Mouse (Mus musculus) MEL (cell line): Measurements from ENCODE around the gene Lrrc49. TPM values are rescaled to one million over a fixed set of nuclear protein-coding genes. Genes with fewer than 3 reads are reported as not detected.

Experiments
- DNase-seq: peaks from one replicate; pipeline ENCODE4 v3.0.0; 2011; ENCODE audit warnings: low read depth, low spot score
- H3K27ac ChIP-seq: 2 replicates; pipeline ENCODE4 v1.5.1; 2012; ENCODE audit warnings: low read depth, mild to moderate bottlenecking, control low read depth, low read length, moderate library complexity; ENCODE audit not compliant: control insufficient read depth
- H3K27me3 ChIP-seq, 2 experiments: fragments of 150-350 bp in 1 of 2; sonication (generic) in 1 of 2; 2 replicates each; pipeline ENCODE4 v1.6.1; 2012; ENCODE audit warnings: low read length in 2 of 2, mild to moderate bottlenecking in 2 of 2, improper control_type of control experiment in 1 of 2, moderate library complexity in 1 of 2; ENCODE audit not compliant: insufficient read depth in 2 of 2, control insufficient read depth in 1 of 2
- H3K36me3 ChIP-seq, 2 experiments: 2 replicates each; pipeline ENCODE4 v1.6.1; 2012 to 2014; ENCODE audit warnings: low read length in 2 of 2, improper control_type of control experiment in 1 of 2, inconsistent platforms in 1 of 2, mild to moderate bottlenecking in 1 of 2; ENCODE audit not compliant: insufficient read depth in 2 of 2, control insufficient read depth in 1 of 2
- H3K4me1 ChIP-seq, 2 experiments: fragments of 150-350 bp in 1 of 2; sonication (generic) in 1 of 2; 2 replicates each; pipeline ENCODE4 v1.6.1; 2012; ENCODE audit warnings: low read length in 2 of 2, improper control_type of control experiment in 1 of 2, mild to moderate bottlenecking in 1 of 2; ENCODE audit not compliant: insufficient read depth in 2 of 2, control insufficient read depth in 1 of 2
- H3K4me3 ChIP-seq, 2 experiments: fragments of 150-350 bp in 1 of 2; sonication (generic) in 1 of 2; 2 replicates each; pipeline ENCODE4 v1.5.1; 2012; ENCODE audit warnings: low read depth in 2 of 2, low read length in 2 of 2, mild to moderate bottlenecking in 2 of 2, moderate library complexity in 2 of 2, control low read depth in 1 of 2, improper control_type of control experiment in 1 of 2; ENCODE audit not compliant: control insufficient read depth in 1 of 2, insufficient read depth in 1 of 2
- H3K79me2 ChIP-seq: 2 replicates; pipeline ENCODE4 v1.6.1; 2012; ENCODE audit warnings: mild to moderate bottlenecking, low read length, moderate library complexity; ENCODE audit not compliant: control insufficient read depth, poor library complexity, insufficient read depth
- H3K9ac ChIP-seq: 2 replicates; pipeline ENCODE4 v1.6.1; 2012; ENCODE audit warnings: low read depth, mild to moderate bottlenecking, control low read depth, low read length, moderate library complexity; ENCODE audit not compliant: control insufficient read depth, poor library complexity, severe bottlenecking
- H3K9me3 ChIP-seq: fragments of 150-350 bp; sonication (generic); replicated peaks from 2 replicates; pipeline ENCODE4 v1.6.1; 2012; ENCODE audit warnings: mild to moderate bottlenecking, low read length, improper control_type of control experiment, moderate library complexity; ENCODE audit not compliant: insufficient read depth
- ETS1 ChIP-seq: IDR thresholded peaks from 2 replicates; pipeline ENCODE4 v1.6.1; 2012; ENCODE audit warnings: low read depth, mild to moderate bottlenecking, inconsistent platforms, low read length, improper control_type of control experiment, moderate library complexity
- GATA1 ChIP-seq: IDR thresholded peaks from 2 replicates; pipeline ENCODE4 v1.6.1; 2011; ENCODE audit warnings: low read depth, low read length, improper control_type of control experiment
- HCFC1 ChIP-seq: IDR thresholded peaks from 2 replicates; pipeline ENCODE4 v1.6.1; 2012; ENCODE audit warnings: low read depth, mild to moderate bottlenecking, inconsistent platforms, low read length, improper control_type of control experiment, moderate library complexity
- JUND ChIP-seq: IDR thresholded peaks from 2 replicates; pipeline ENCODE4 v1.6.1; 2011; ENCODE audit warnings: low read depth, mild to moderate bottlenecking, improper control_type of control experiment, low read length
- KAT2A ChIP-seq: conservative IDR thresholded peaks from 2 replicates; pipeline ENCODE4 v1.6.1; 2012; ENCODE audit warnings: low read depth, low read length, improper control_type of control experiment, inconsistent platforms
- MEF2A ChIP-seq: IDR thresholded peaks from 2 replicates; pipeline ENCODE4 v1.6.1; 2014; ENCODE audit warnings: low read depth, mild to moderate bottlenecking, inconsistent platforms, low read length, improper control_type of control experiment; ENCODE audit not compliant: poor library complexity, insufficient replicate concordance, severe bottlenecking; ENCODE audit errors: extremely low read depth
- MXI1 ChIP-seq: IDR thresholded peaks from 2 replicates; pipeline ENCODE4 v1.6.1; 2011; ENCODE audit warnings: mild to moderate bottlenecking, low read depth, low read length, improper control_type of control experiment
- NELFE ChIP-seq: IDR thresholded peaks from 2 replicates; pipeline ENCODE4 v1.6.1; 2011; ENCODE audit warnings: low read depth, low read length, improper control_type of control experiment
- POLR2AphosphoS5 ChIP-seq: IDR thresholded peaks from 2 replicates; pipeline ENCODE4 v1.6.1; 2012; ENCODE audit warnings: low read depth, borderline replicate concordance, mild to moderate bottlenecking, inconsistent platforms, low read length, moderate library complexity, mixed read lengths
- RAD21 ChIP-seq: IDR thresholded peaks from 2 replicates; pipeline ENCODE4 v1.6.1; 2011; ENCODE audit warnings: mild to moderate bottlenecking, low read depth, low read length, improper control_type of control experiment
- SIN3A ChIP-seq: IDR thresholded peaks from 2 replicates; pipeline ENCODE4 v1.6.1; 2012; ENCODE audit warnings: low read length, improper control_type of control experiment, inconsistent platforms
- SMC3 ChIP-seq: IDR thresholded peaks from 2 replicates; pipeline ENCODE4 v1.6.1; 2011; ENCODE audit warnings: low read depth, low read length, improper control_type of control experiment
- TBP ChIP-seq: IDR thresholded peaks from 2 replicates; pipeline ENCODE4 v1.8.0; 2011; ENCODE audit warnings: low read depth, low read length, improper control_type of control experiment
- TCF12 ChIP-seq: IDR thresholded peaks from 2 replicates; pipeline ENCODE4 v1.6.1; 2014; ENCODE audit warnings: low read depth, mild to moderate bottlenecking, inconsistent platforms, low read length, improper control_type of control experiment, moderate library complexity
- UBTF ChIP-seq: IDR thresholded peaks from 2 replicates; pipeline ENCODE4 v1.6.1; 2012; ENCODE audit warnings: low read depth, mild to moderate bottlenecking, inconsistent platforms, low read length, improper control_type of control experiment, moderate library complexity, borderline replicate concordance; ENCODE audit not compliant: insufficient read depth
- ZC3H11A ChIP-seq: IDR thresholded peaks from 2 replicates; pipeline ENCODE4 v1.6.1; 2012; ENCODE audit warnings: low read depth, mild to moderate bottlenecking, inconsistent platforms, low read length, improper control_type of control experiment
- ZKSCAN1 ChIP-seq: IDR thresholded peaks from 2 replicates; pipeline ENCODE4 v1.6.1; 2012; ENCODE audit warnings: low read depth, mild to moderate bottlenecking, inconsistent platforms, low read length, improper control_type of control experiment, moderate library complexity
- polyA plus RNA-seq, 2 experiments: library from polyadenylated mRNA; stranded (reverse) in 1 of 2; unstranded in 1 of 2; fragments of >175 nt in 1 of 2; fragments of >200 nt in 1 of 2; gene quantifications; 2 replicates each; pipeline versions ENCODE4 v1.2.1 to v1.2.4; 2012; ENCODE audit warnings: low replicate concordance in 2 of 2, low read depth in 1 of 2; ENCODE audit not compliant: insufficient read length in 2 of 2, insufficient read depth in 1 of 2, missing spikeins in 1 of 2
- total RNA-seq: library from RNA; depleted of rRNA; stranded (reverse); fragments of 300-350 nt; gene quantifications from 2 replicates; pipeline ENCODE4 v1.2.3, GENCODE M21; 2012

Lrrc49 gene
- total and polyA plus RNA-seq, 3 experiments: 2.7 to 5.5 TPM; not detected in 1

- no peaks in the 10 kb centered on the region for H3K4me1 ChIP-seq
- H3K9me3 ChIP-seq: no peaks in the 10 kb centered on the region
- no peaks in the 10 kb centered on the region for H3K36me3 ChIP-seq
- H3K4me3 ChIP-seq: no peak overlapping the region
- H3K79me2 ChIP-seq: no peaks in the 10 kb centered on the region
- TF ChIP-seq HCFC1 (no peak), TCF12 (no peak), KAT2A (no peak), TBP (no peak), RAD21 (no peak), ZKSCAN1 (no peak), ETS1 (no peak), NELFE (no peak), SIN3A (no peak), MXI1 (no peak), SMC3 (no peak)
- no peak for DNase-seq
- no peak overlapping the region for H3K9ac ChIP-seq
- no peaks in the 10 kb centered on the region for H3K27me3 ChIP-seq
- no peak overlapping the region for H3K27ac ChIP-seq
Measured at GRCm38 (mm10) chr9:60713616-60714015, 25.7 kb upstream of the Lrrc49 start.

DNA sequence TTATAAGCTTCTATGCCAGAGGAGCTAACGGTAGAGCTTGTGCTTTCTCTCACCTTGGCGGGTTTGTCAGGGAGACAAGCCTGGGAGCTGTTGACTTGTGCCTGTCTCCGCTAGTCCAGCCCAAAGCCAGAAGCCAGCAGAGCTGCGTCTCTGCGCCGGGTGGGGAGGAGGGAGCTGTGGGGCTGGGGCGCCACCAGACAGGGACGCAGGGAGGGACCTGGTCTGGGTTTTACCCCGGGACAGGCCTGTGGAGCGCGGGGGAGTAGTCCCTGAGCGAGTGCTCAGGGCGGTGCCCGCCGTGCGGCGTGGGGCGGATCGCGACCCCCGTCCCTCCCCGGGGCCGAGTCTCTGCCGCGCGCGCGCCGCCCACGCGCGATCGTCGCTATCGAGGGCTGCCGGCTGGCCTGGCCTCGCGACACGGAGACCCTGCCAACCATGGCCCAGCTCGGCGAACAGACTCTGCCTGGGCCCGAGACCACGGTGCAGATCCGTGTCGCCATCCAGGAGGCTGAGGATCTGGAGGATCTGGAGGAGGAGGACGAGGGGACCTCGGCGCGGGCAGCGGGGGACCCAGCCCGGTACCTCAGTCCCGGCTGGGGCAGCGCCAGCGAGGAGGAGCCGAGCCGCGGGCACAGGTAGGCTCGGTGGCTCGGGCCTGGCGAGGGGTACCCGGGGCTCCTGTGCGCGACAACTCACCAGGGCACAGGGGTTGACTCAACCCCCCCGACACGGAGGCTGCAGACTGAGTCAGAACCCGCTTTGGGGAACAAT lies 25.0 kb upstream of the Lrrc49 start, which contains the start of gene Larp6:
Larp6 (plus strand) TSS at position 219 of the 771 bp plus-strand sequence.
- H3K27me3 ChIP-seq: no peaks in the 10 kb centered on the region
- TF ChIP-seq UBTF (no peak), ZC3H11A (no peak), GATA1 (no peak), NELFE (no peak), POLR2AphosphoS5 (no peak), TBP (no peak), HCFC1 (no peak), MEF2A (no peak), JUND (no peak)
- no peak within 1 kb of the TSS for H3K27ac ChIP-seq
- no peak within 1 kb of the TSS for H3K9ac ChIP-seq
- no peaks in the 10 kb centered on the region for H3K79me2 ChIP-seq
- H3K9me3 ChIP-seq: no peaks in the 10 kb centered on the region
- H3K36me3 ChIP-seq: no peaks in the 10 kb centered on the region
- DNase-seq: no peak
- H3K4me1 ChIP-seq: no peaks in the 10 kb centered on the region
- H3K4me3 ChIP-seq: no peak within 1 kb of the TSS
